Mouse (Mus musculus) telencephalon, adult 2 months (tissue): ENCODE measurements around the gene Socs7.
"Not testable (repeated sequence)": the region's sequence is repeated elsewhere in the genome, so short reads cannot be mapped to it uniquely, and the experiment has no call there.

Source experiments
- DNase-seq: peaks from one replicate; pipeline ENCODE4 v3.0.0-alpha.2; 2011; ENCODE audit warnings: low read depth, low spot score

Socs7 gene

GRCm38 (mm10) chr11:97361948-97362648 is at the start of gene Socs7:
Gene Socs7 (plus strand): TSS chr11:97362551.
- peak; percentile 89 for DNase-seq

- not testable (repeated sequence) for DNase-seq
These were observed 49.5 kb upstream of the Socs7 start for GRCm38 (mm10) chr11:97312871-97313270.

- DNase-seq = no peak
These were observed 48.2 kb upstream of the Socs7 start for GRCm38 (mm10) chr11:97314110-97314509.

- no peak for DNase-seq
These were observed 47.4 kb upstream of the Socs7 start for GRCm38 (mm10) chr11:97314751-97315503.

GRCm38 (mm10) chr11:97315504-97316503 is 46.5 kb upstream of the Socs7 start, which contains the start of gene Mrpl45:
Gene Mrpl45 (plus strand): TSS chr11:97315716.
- peak; percentile 93 for DNase-seq

GRCm38 (mm10) chr11:97321197-97321596 is 41.2 kb upstream of the Socs7 start:
- no peak for DNase-seq

- not testable (repeated sequence) for DNase-seq
These were observed 40.3 kb upstream of the Socs7 start for GRCm38 (mm10) chr11:97321894-97322600.

GRCm38 (mm10) chr11:97325224-97325623 is 37.1 kb upstream of the Socs7 start:
- DNase-seq = no peak

GRCm38 (mm10) chr11:97328148-97328547 is 34.2 kb upstream of the Socs7 start:
- peak; percentile 24 for DNase-seq

- no peak for DNase-seq
These were observed 32.0 kb upstream of the Socs7 start for GRCm38 (mm10) chr11:97330315-97330714.

- DNase-seq = no peak
These were observed 30.8 kb upstream of the Socs7 start for GRCm38 (mm10) chr11:97331231-97332190.

GRCm38 (mm10) chr11:97333044-97333443 is 29.3 kb upstream of the Socs7 start:
- DNase-seq = no peak

- DNase-seq = no peak
These were observed 28.5 kb upstream of the Socs7 start for GRCm38 (mm10) chr11:97333896-97334295.

GRCm38 (mm10) chr11:97334400-97334799 is 28.0 kb upstream of the Socs7 start:
- DNase-seq = no peak

GRCm38 (mm10) chr11:97336238-97336637 is 26.1 kb upstream of the Socs7 start:
- DNase-seq = no peak

- DNase-seq = no peak
These were observed 25.5 kb upstream of the Socs7 start for GRCm38 (mm10) chr11:97336751-97337345.

GRCm38 (mm10) chr11:97337363-97337762 is 25.0 kb upstream of the Socs7 start:
- no peak for DNase-seq

- DNase-seq = no peak
These were observed 23.9 kb upstream of the Socs7 start for GRCm38 (mm10) chr11:97338302-97338976.

- no peak for DNase-seq
These were observed 23.4 kb upstream of the Socs7 start for GRCm38 (mm10) chr11:97338977-97339315.
